Mouse (Mus musculus): ENCODE results near the gene Sugct.

GRCm38 (mm10) chr13:16912214-16912613 lies 783.1 kb downstream of the Sugct start:
- TF ChIP-seq POLR2A (IDR thresholded peaks at IDR 0.05; ENCODE audit: insufficient read depth, low read depth, low read length) (no peak), CTCF (IDR thresholded peaks at IDR 0.05) (no peak)
